Mouse (Mus musculus): ENCODE measurements at regions not wholly inside any gene's neighbourhood (a gene's known extent, or its start where the extent isn't known, plus 50 kb on each side); places are given as distances from the start of the nearest gene placed in this dataset.

- TF ChIP-seq POLR2A (IDR thresholded peaks at IDR 0.05; ENCODE audit: borderline replicate concordance, low read depth, low read length) (no peak), CTCF (IDR thresholded peaks at IDR 0.05; ENCODE audit: low read depth, low read length) (no peak)
Measured at GRCm38 (mm10) chr17:45935291-45935690, 96.9 kb downstream of the Vegfa start.
